Mouse (Mus musculus) lung, embryonic 16.5 days (tissue): ENCODE results near the gene Nfkbie. TPM values are rescaled to one million over a fixed set of nuclear protein-coding genes. Genes with fewer than 3 reads are reported as not detected.

Experiments used
- ATAC-seq: fragments of 200-750 bp; cut with Nextera tagmentation; 2 replicates; pipeline ENCODE4 v1.8.0; 2017; ENCODE audit warnings: low read depth, mild to moderate bottlenecking, moderate library complexity
- H3K27ac ChIP-seq: fragments of 300-500 bp; sonication (generic); 2 replicates; pipeline ENCODE4 v1.5.1; 2014; ENCODE audit warnings: mild to moderate bottlenecking, control low read depth, low read length
- H3K27me3 ChIP-seq: fragments of 300-500 bp; sonication (generic); 2 replicates; pipeline ENCODE4 v1.6.1; 2014; ENCODE audit warnings: low read depth, low read length, mixed read lengths; ENCODE audit not compliant: control insufficient read depth, insufficient read depth
- H3K36me3 ChIP-seq: fragments of 300-500 bp; sonication (generic); 2 replicates; pipeline ENCODE4 v1.6.1; 2014; ENCODE audit warnings: low read length; ENCODE audit not compliant: control insufficient read depth, insufficient read depth
- H3K4me1 ChIP-seq: fragments of 300-500 bp; sonication (generic); replicated peaks from 2 replicates; pipeline ENCODE4 v1.6.1; 2014; ENCODE audit warnings: low read length, mixed read lengths; ENCODE audit not compliant: control insufficient read depth, insufficient read depth
- H3K4me2 ChIP-seq: fragments of 300-500 bp; sonication (generic); 2 replicates; pipeline ENCODE4 v1.6.1; 2014; ENCODE audit warnings: low read depth, low read length, control low read depth
- H3K4me3 ChIP-seq: fragments of 300-500 bp; sonication (generic); 2 replicates; pipeline ENCODE4 v1.5.1; 2014; ENCODE audit warnings: mild to moderate bottlenecking, low read length, control low read depth
- H3K9ac ChIP-seq: fragments of 300-500 bp; sonication (generic); 2 replicates; pipeline ENCODE4 v1.6.1; 2014; ENCODE audit warnings: low read length, control low read depth
- H3K9me3 ChIP-seq: fragments of 300-500 bp; sonication (generic); 2 replicates; pipeline ENCODE4 v1.6.1; 2016; ENCODE audit warnings: low read length; ENCODE audit not compliant: control insufficient read depth
- WGBS: fragments of 180-500 bp; shearing (Covaris S2); extraction: QIAGEN DNeasy Blood & Tissue Kit; methylation state at CpG from one replicate; pipeline ENCODE4 v1.1.7; 2014; 5-methylcytosine and 5-hydroxymethylcytosine counted together
- polyA plus RNA-seq: library from polyadenylated mRNA; unstranded; fragments of >200 nt; fragmentation: Nextera tagmentation; extraction: Ambion mirVana; gene quantifications from 2 replicates; pipeline ENCODE4 v1.2.1, GENCODE M21; 2015

Gene Nfkbie
- polyA plus RNA-seq, 1 experiment from 2014 or later: 3.1 TPM

DNA sequence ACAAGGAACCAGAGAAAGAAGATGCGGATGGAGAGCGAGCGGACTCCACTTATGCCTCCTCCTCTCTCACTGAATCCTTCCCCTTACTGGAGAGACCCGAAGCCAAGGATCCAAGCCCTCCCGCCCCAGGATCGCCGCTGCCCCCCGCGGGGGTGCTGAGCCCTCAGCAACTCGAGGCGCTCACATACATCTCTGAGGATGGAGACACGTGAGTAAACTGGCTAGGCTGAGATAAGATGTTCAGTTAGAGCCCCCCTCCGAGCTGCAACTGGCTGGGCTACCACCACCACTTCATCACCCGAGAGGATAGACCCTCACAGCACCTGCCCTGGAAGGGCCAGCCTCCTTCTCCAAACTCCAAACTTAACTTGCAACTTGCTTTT is 595 bp downstream of the Nfkbie start:
- Histone ChIP-seq H3K4me1 (peaks cover 9% of the 10 kb centered on the region), H3K36me3 (no peaks in the 10 kb centered on the region), H3K4me2 (peak overlapping the region; percentile 98), H3K9me3 (no peaks in the 10 kb centered on the region), H3K4me3 (peak overlapping the region; percentile 71), H3K27me3 (peaks cover 15% of the 10 kb centered on the region), H3K27ac (no peak overlapping the region), H3K9ac (peak overlapping the region; percentile 73)
- ATAC-seq: no peak
- 1% methylated on average over 14 of the region's 14 CpGs for WGBS

DNA sequence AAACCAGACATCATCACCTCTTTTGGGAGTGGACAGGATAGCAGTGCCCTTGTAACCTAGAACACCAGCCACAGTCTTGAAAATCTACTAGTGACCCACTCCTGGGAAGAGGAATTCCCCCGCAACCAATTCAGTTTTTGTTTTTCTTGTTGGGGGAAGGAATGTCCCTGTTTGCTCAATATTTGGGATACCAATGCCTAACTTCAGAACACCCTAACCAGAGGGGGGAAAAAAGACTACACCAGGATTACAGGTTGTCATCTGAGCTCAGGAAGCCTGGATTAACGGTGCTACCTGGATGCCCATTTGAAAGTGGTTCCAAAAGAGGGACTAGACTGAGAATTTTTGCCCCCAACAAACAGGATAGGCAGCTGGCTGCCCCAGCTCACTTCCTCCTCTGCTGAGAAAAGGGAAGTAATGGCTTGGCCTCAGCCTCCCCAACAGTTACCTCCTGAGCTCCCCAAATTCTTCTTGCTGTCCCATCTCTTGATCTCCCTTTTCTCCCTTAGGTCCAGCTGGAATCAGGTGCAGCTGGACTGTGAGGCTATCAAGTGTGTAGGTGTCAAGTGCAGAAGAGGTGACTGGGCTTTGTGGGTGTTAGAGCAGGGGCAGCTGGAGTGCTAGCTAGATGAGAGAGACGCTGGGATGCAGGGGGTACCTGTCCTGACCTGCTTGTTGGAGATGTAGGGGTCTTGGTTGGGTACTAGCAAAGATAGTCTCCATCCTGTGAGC is 1.2 kb downstream of the Nfkbie start:
- Histone ChIP-seq H3K4me1 (peaks cover 9% of the 10 kb centered on the region), H3K36me3 (no peaks in the 10 kb centered on the region), H3K4me3 (peak overlapping the region; percentile 71; the same call in 1 of the 2 replicates), H3K4me2 (peak overlapping the region; percentile 98), H3K27ac (no peak overlapping the region), H3K9ac (no peak overlapping the region), H3K9me3 (no peaks in the 10 kb centered on the region), H3K27me3 (peaks cover 14% of the 10 kb centered on the region)
- WGBS: 58% methylated on average over 3 of the region's 3 CpGs
- ATAC-seq: no peak

- H3K4me1 ChIP-seq: peaks cover 6% of the 10 kb centered on the region; the same call in 1 of the 2 replicates
- no peak overlapping the region for H3K27ac ChIP-seq
- ATAC-seq: no peak
- H3K4me2 ChIP-seq: 0 out of 2 replicates have a peak overlapping the region, but pooled peaks have one; percentile 12
- WGBS: 61% methylated on average over 7 of the region's 7 CpGs
- H3K9ac ChIP-seq: no peak overlapping the region
- peaks cover 14% of the 10 kb centered on the region for H3K27me3 ChIP-seq
- H3K4me3 ChIP-seq: 0 out of 2 replicates have a peak overlapping the region, but pooled peaks have one; percentile 3
- H3K9me3 ChIP-seq: no peaks in the 10 kb centered on the region
- H3K36me3 ChIP-seq: no peaks in the 10 kb centered on the region
Observed at GRCm38 (mm10) chr17:45557246-45557824, 1.8 kb downstream of the Nfkbie start.

DNA sequence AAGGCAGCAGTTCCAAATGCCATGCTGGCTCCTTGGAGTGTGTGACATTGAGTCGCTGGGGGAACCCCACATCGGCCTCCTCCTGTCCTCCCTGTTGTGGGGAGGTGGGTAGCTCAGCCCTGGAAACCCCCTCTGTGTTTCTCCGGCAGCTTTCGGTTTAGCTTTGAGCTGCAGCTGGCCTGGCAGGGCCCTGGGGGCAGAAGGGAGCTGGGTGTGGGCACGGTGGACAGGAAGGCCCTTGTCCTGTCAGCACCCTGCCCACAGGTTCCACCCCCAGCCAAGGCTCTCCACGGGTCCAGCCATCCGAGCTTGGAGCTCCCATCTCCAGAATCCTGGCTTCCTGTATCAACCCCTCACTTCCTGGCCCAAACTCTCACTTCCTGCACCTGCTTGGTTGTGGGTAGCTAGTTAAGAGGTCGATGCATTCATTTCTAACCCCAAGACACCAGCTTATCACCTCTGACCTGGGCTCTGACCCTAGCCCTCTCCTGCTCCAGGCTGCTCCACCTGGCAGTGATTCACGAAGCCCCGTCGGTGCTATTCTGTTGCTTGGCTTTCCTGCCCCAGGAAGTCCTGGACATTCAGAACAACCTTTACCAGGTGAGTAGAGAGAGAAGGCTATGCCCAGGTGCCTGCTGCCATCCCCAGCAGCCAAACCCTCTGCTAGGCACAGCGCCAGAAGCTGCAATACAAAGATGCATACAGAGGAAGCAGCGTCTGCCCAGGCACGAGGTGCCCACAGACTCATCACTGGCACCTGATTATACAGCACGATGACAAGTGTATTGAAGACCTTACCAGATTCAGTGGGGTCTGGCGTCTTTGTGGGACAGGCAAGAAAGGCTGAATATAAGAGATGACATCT is 2.7 kb downstream of the Nfkbie start:
- WGBS: 62% methylated on average over 16 of the region's 16 CpGs
- no peak for ATAC-seq

DNA sequence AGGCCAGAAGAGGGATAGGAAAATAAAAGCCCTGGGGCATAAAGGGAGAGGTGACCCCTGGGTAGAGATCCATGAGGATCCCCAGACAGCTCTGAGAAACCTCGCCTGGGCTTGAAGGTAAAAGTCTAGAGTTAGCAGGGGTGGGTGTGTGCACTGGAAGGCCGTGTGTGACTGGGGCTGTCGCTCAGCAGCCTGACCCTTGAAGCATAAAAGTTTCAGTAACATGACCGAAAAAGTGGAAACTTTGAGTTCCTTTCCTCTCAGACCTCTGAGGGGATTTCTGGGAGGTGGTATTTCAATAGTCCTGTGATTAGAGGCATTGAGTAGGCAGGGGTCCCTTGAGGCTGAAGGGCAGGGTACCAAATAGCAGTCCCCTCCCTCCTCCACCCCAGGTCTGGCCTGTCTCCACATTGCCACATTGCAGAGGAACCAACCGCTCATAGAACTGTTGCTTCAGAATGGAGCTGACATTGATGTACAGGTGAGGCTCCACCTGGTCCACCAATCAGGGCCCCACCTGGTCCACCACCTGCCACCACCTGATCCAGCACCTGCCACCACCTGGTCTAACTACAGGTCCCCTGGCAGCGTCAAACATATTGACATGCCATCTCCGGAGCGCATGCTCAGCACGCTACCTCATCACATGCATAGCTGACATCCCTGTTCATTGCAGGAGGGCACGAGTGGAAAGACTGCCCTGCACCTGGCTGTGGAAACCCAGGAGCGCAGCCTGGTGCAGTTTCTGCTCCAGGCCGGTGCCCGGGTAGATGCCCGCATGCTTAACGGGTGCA is 4.4 kb downstream of the Nfkbie start:
- no peak for ATAC-seq
- H3K9me3 ChIP-seq: no peaks in the 10 kb centered on the region
- no peaks in the 10 kb centered on the region for H3K36me3 ChIP-seq
- 83% methylated on average over 15 of the region's 15 CpGs for WGBS
- H3K4me1 ChIP-seq: peaks cover 10% of the 10 kb centered on the region
- H3K4me3 ChIP-seq: no peak overlapping the region
- H3K4me2 ChIP-seq: no peak overlapping the region
- H3K9ac ChIP-seq: no peak overlapping the region
- no peak overlapping the region for H3K27ac ChIP-seq
- peaks cover 11% of the 10 kb centered on the region for H3K27me3 ChIP-seq

More for the DNA sequence above, 2.7 kb downstream of the Nfkbie start:
- no peak overlapping the region for H3K27ac ChIP-seq
- H3K36me3 ChIP-seq: no peaks in the 10 kb centered on the region
- no peak overlapping the region for H3K4me3 ChIP-seq
- H3K27me3 ChIP-seq: peaks cover 11% of the 10 kb centered on the region
- H3K4me1 ChIP-seq: peaks cover 6% of the 10 kb centered on the region; the same call in 1 of the 2 replicates
- H3K9me3 ChIP-seq: no peaks in the 10 kb centered on the region
- no peak overlapping the region for H3K4me2 ChIP-seq
- H3K9ac ChIP-seq: no peak overlapping the region

- Histone ChIP-seq H3K27me3 (no peaks in the 10 kb centered on the region), H3K9me3 (no peaks in the 10 kb centered on the region), H3K4me2 (no peak overlapping the region), H3K27ac (no peak overlapping the region), H3K4me3 (no peak overlapping the region), H3K36me3 (peaks cover 28% of the 10 kb centered on the region), H3K9ac (no peak overlapping the region), H3K4me1 (peaks cover 12% of the 10 kb centered on the region)
- WGBS: 69% methylated on average over 12 of the region's 12 CpGs
- ATAC-seq: no peak
Observed at GRCm38 (mm10) chr17:45563216-45563615, 7.7 kb downstream of the Nfkbie start.

DNA sequence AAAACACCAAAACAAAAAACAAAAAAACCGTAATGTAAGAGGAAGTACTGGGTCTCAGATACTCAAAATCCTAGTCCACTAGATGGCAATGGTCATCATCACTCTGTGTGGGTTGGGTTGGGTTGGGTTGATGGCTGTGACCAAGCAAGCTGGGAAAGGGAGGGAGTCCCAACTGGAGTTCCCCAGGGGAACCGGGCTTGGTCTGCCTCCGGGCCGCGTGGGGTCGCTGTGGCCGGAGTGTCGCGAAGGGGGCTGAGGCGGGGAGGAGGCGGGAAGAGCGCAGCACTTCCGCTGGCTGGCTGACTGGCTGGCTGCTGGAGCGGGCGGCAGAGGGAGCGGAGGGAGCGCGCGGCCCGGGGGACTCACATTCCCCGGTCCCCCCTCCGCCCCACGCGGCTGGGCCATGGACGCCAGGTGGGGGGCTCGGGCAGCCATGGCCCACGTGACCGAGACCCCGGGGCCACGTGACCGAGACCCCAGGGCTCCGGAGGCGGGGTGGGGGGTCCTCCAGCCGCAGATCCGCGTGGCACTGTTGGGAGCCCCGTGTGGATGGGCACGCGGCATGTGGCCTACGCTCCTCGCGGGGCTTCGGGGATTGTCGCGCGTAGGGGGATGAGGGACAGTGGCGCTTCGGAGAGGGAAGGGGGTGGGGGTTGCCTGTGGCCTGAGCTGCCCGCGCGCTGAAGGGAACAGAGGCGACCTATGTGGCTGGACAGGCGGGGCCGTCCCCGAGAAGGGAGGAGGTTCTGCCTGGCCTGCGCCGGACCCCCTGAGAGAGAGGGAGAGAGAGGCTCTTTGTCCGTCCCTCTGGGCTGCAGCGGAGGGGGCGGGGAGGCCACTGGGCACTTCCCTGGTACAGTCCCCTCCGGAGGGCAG is 8.4 kb downstream of the Nfkbie start, which contains the start of gene Slc35b2:
Slc35b2 (plus strand) TSS at position 220 of the 876 bp plus-strand sequence.
- peak within 1 kb of the TSS; percentile 65 for H3K4me3 ChIP-seq
- peaks cover 34% of the 10 kb centered on the region for H3K36me3 ChIP-seq
- WGBS: 2% methylated on average over 60 of the region's 61 CpGs
- peaks cover 12% of the 10 kb centered on the region for H3K4me1 ChIP-seq
- H3K27ac ChIP-seq: peak within 1 kb of the TSS; percentile 62
- no peaks in the 10 kb centered on the region for H3K27me3 ChIP-seq
- H3K9ac ChIP-seq: peak within 1 kb of the TSS; percentile 81
- no peaks in the 10 kb centered on the region for H3K9me3 ChIP-seq
- H3K4me2 ChIP-seq: peak within 1 kb of the TSS; percentile 79
- ATAC-seq: peak; percentile 92

DNA sequence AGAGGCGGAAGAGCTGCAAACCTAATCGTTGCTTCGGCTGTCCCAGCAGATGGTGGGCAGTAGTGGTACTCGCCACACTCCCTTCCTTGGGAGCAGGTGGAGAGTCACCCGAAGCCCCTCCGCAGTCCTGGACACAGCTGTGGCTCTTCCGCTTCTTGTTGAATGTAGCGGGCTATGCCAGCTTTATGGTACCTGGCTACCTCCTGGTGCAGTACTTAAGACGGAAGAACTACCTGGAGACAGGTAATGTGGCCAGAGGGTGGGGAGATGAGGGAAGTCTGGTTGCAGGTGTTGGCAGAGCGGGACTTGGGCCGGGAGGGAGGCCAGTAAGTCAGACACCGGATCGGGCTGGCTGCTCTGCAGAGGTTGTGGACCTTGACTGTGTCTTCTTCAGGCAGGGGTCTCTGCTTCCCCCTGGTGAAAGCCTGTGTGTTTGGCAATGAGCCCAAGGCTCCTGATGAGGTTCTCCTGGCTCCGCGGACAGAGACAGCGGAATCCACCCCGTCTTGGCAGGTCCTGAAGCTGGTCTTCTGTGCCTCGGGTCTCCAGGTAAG is 9.1 kb downstream of the Nfkbie start:
- H3K9me3 ChIP-seq: no peaks in the 10 kb centered on the region
- ATAC-seq: no peak
- peaks cover 12% of the 10 kb centered on the region for H3K4me1 ChIP-seq
- H3K27ac ChIP-seq: peak overlapping the region; percentile 62; the same call in 1 of the 2 replicates
- H3K9ac ChIP-seq: peak overlapping the region; percentile 81
- WGBS: 7% methylated on average over 18 of the region's 18 CpGs
- peaks cover 42% of the 10 kb centered on the region for H3K36me3 ChIP-seq
- H3K27me3 ChIP-seq: no peaks in the 10 kb centered on the region
- H3K4me3 ChIP-seq: peak overlapping the region; percentile 65
- peak overlapping the region; percentile 79 for H3K4me2 ChIP-seq
